Mouse (Mus musculus): Measurements from ENCODE around the gene Cpt1c.

Cpt1c gene

GRCm38 (mm10) chr7:44999753-45000152 is 25.1 kb upstream of the Cpt1c start:
- no peak for DNase-seq (ENCODE audit: low read depth, low spot score)

DNA sequence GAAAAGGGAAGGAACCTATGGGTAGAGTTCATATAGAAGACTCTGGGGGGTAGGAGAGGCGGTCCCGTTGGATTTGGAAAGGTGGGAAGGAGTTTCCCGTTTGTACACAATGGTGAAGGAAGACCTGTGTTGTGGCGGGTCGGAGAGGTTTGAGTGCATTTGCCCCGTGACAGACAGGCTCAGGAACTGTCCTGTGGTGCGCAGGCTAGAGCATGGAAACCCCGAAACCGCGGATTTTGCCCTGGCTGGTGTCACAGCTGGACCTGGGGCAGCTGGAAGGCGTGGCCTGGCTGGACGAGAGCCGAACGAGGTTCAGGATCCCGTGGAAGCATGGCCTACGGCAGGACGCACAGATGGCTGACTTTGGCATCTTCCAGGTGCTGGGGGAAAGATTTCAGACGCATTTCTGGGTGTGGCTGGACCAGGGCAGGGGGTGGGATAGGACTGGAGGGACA is 23.9 kb upstream of the Cpt1c start, which contains the start of gene Bcl2l12:
Gene Bcl2l12 (minus strand): TSS at position 212 of the 455 bp plus-strand sequence.
- peak; percentile 55 for DNase-seq (ENCODE audit: low read depth, low spot score)

GRCm38 (mm10) chr7:44997940-44998428 is 23.3 kb upstream of the Cpt1c start:
- no peak for DNase-seq (ENCODE audit: low read depth, low spot score)

- DNase-seq (ENCODE audit: low read depth, low spot score) = peak; percentile 95
Observed at GRCm38 (mm10) chr7:44997231-44997939, 22.7 kb upstream of the Cpt1c start, which contains the start of gene Irf3. Gene Irf3, plus strand, starts transcription at chr7:44997648.

- no peak for DNase-seq (ENCODE audit: low read depth, low spot score)
Observed at GRCm38 (mm10) chr7:44996672-44997071, 22.0 kb upstream of the Cpt1c start.

DNA sequence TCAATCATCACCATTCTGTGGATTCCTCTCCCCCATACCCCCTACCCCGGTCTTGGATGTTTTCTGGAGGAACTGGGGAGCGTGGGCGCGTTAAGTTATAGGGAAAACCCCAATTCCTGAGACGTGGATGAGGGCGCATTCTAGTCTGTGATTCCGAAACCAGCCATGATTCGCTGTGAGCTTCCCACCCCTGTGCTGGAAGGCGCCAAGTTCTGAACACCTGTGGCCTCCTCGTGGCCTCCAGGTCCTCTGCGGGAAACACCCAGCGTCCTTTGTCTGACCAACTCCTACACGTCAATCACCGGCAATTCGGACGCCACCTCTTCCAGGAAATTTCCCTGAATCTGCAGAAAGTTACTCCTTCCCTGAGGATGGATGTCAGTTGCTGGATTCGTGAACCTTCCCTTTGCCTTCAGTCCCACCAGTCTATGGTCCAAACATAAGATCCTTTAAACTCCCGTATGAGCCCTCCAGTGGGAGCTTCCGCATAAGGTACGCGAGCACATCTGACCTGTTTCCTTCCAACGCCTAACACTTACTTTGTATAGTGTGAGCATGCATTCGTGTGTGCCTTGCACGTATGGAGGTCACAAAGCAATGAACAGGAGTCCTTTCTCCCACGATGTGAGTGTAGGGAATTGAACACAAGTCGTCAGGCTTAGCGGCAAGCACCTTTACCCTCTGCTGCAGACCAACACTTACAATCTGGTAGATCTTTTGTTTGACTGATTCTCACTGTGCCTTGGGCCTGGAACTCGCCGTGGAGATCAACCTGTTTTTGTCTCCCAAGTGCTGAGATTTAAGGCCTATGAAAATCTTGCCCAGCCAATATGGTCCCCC is 12.4 kb upstream of the Cpt1c start:
- DNase-seq (ENCODE audit: low read depth, low spot score) = no peak

- DNase-seq (ENCODE audit: low read depth, low spot score) = peak; percentile 100
Observed at GRCm38 (mm10) chr7:44986192-44986878, 11.7 kb upstream of the Cpt1c start, which contains the start of gene Prmt1. Gene Prmt1, minus strand, starts transcription at chr7:44986568.

- peak; percentile 93 for DNase-seq (ENCODE audit: low read depth, low spot score)
Observed at GRCm38 (mm10) chr7:44985595-44986191, 11.0 kb upstream of the Cpt1c start.

GRCm38 (mm10) chr7:44984833-44985164 is 10.1 kb upstream of the Cpt1c start:
- DNase-seq (ENCODE audit: low read depth, low spot score) = no peak

GRCm38 (mm10) chr7:44983944-44984832 is 9.5 kb upstream of the Cpt1c start:
- DNase-seq (ENCODE audit: low read depth, low spot score) = no peak

DNA sequence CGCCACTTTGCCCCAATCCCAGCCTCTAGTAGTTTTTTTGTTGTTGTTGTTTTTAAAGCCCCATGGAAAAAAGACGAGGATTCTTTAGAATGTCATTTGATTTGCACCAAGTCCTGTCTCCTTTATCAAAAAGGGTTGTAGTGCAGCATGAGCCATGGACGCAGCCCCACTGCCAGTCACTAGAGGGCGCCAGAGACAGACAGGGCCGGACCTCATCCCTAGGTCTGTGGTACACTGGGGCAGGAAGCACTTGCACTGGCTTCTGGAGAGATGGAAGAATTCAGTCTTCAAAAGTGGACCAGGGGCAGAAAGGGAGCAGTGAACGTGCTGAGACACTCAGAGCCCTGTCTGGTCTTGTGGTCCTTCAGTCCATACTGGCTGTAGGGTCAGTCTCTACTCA is 8.4 kb upstream of the Cpt1c start:
- peak; percentile 87 for DNase-seq (ENCODE audit: low read depth, low spot score)

- no peak for DNase-seq (ENCODE audit: low read depth, low spot score)
Observed at GRCm38 (mm10) chr7:44981539-44981938, 6.9 kb upstream of the Cpt1c start.

DNA sequence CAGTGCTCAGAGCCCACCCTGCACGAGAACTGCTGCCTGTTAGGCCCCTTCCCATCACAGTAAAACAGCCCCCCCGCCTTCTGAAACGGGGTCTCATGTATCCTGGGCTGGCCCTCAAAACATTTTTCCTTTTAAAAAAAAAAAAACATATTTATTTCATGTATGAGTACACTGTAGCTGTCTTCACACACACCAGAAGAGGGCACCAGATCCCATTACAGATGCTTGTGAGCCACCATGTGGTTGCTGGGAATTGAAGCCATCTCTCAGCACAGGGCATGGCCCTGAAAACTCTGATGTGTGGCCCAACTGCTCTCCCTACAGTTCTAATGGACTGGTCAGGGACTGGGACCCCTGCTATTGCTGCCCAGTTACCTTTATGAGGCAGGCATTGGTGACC is 3.6 kb upstream of the Cpt1c start:
- no peak for DNase-seq (ENCODE audit: low read depth, low spot score)

DNA sequence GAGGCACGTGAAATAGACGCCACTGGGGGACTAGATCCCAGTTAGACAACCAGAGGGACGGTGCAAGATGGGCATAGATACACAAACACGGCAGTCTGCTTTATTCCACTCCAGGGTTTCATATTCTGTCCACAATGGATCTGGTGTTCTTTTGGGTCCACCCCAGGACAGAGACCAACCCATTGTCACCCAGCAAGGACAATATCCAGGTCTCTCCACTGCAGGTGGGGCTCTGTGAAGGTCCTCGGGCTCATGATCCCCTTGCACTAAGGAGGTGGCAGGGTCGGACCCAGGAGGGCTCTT is 417 bp upstream of the Cpt1c start:
- no peak for DNase-seq (ENCODE audit: low read depth, low spot score)

DNA sequence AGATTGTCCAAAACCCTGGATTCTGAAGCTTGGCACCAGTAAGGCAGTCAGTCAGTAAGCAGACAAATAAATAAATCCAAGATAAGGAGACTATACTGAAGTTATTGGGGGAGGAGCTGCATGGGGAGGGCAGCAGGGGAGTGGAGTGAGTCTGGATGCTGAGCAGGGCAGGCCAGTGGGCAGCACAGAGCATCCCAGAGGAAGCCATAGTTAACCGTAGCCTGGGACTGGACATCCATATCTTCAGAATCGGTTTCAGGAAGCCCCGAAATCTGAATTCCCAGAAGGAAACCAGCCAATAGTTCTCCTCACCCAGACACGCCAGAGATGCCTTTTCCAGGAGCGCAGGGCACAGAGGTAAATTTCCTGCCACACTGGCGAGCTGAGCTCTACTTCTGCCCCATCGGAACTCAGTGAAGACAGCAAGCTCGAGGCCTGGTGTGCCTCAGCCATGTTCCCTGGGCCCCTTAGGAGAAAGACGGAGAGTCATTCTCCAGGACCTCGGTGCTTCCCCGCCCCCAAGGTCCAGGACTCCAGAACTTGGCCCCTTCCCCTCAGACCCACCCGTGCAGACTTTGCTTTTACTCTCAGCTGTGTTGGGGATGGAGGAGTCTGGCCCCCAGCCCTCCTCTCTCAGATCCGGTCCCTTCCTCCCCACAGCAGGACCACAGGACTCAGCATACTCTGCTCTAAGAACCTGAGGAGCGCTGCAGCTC is 1.1 kb downstream of the Cpt1c start:
- DNase-seq (ENCODE audit: low read depth, low spot score) = no peak

DNA sequence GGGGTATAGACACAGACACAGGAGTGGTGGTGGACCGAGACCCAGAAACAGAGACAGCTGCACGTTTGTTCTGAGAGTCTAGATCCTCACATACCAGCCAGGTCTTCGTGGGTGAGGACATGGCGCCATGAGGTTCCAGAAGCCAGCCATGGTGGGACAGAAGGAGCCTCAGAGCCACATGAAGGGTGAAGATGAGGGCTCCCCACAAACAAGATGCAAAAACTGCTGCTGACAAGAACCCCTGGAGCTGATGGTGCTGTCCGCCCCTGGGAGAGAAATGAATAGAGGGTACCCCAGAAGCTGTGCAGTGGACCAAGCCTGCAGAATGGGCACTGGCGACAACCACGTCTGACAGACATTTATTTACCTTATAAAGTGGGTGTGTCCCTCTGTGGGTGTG is 3.5 kb downstream of the Cpt1c start:
- no peak for DNase-seq (ENCODE audit: low read depth, low spot score)

- peak; percentile 97 for DNase-seq (ENCODE audit: low read depth, low spot score)
Observed at GRCm38 (mm10) chr7:44970231-44970691, 4.4 kb downstream of the Cpt1c start.

GRCm38 (mm10) chr7:44966638-44967037 is 8.0 kb downstream of the Cpt1c start:
- peak; percentile 71 for DNase-seq (ENCODE audit: low read depth, low spot score)

DNA sequence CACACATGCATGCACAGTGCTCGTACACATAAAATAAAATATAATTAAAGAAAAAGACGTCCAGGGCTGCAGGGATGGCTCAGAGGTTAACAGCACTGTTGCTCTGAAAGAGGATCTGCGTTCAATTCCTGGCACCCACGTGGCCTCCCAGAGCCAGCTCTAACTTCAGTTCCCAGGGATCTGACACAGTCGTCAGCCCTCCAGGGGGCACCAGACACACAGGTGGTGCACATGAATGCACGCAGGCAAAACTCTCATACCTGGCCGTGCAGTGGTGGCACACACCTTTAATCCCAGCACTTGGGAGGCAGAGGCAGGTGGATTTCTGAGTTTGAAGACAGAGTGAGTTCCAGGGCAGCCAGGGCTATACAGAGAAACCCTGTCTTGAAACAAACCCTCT is 8.7 kb downstream of the Cpt1c start:
- DNase-seq (ENCODE audit: low read depth, low spot score) = peak; percentile 59

GRCm38 (mm10) chr7:44964990-44965389 is 9.7 kb downstream of the Cpt1c start:
- no peak for DNase-seq (ENCODE audit: low read depth, low spot score)

Measured in ES-CJ7 (cell line).